Mouse (Mus musculus) 3134 (cell line): ENCODE results near the gene Rpl23a.
"Not testable (repeated sequence)": the region's sequence is repeated elsewhere in the genome, so short reads cannot be mapped to it uniquely, and the experiment has no call there.

Experiments used
- DNase-seq: peaks from one replicate; pipeline ENCODE4 v3.0.0-alpha.2; 2011; ENCODE audit warnings: low spot score; ENCODE audit not compliant: insufficient read length; ENCODE audit errors: extremely low read depth

Gene Rpl23a

GRCm38 (mm10) chr11:78152299-78153231 lies 30.8 kb downstream of the Rpl23a start:
- no peak for DNase-seq

DNA sequence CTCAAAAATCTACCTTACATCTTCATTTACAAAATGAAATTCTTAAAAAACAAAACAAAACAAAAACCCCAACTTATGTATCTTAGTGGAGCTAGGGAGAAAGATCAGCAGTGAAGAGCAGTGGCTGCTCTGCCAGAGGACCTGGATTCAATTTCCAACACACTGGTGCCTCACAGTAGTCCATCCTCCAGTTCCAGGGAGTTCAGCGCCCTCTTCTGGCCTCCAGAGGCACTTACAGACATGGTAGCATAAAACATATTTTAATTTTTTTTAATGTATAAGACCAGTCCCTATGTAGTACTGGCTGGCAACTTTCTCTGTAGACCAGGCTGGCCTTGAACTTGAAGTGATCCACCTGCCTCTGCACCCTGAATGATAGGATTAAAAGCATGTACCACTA lies 32.2 kb downstream of the Rpl23a start:
- no peak for DNase-seq

DNA sequence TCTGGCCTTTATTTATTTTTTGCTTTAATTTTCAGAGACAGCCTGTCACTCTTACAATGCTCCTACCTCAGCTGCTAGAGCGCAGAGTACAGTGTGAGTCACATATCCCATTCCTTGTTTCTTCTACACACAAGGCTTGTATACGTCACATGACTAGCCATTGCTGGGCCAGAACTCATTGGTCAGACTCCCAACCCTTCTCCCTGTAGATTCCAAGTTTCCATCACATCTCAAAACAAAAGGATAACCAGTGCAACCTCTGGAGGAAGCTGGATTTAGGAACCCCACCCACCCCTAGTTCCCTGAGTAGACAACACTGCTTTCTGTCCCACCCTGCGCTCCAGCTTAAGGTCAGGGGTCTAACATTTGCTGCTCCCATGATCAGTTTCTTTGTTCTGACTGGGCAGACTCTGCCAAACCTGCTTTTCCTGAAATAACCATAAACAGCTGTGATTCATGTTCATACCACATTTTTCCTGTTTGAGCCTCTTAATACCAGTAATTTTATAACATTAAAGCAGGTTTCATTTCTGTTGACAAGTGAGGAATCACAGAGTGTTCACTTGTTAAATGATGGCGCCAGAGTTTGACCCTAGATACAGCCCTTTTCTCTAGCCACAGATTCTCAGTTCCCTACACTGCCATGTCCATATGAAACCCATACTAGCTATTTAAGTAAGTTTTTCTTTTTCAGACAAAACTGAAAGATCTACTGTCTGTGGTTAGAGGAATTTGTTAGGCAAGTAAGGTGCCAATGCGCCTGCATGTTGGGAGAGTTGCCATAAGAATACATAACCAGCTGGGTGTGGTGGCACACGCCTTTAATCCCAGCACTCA lies 36.5 kb downstream of the Rpl23a start:
- no peak for DNase-seq

DNA sequence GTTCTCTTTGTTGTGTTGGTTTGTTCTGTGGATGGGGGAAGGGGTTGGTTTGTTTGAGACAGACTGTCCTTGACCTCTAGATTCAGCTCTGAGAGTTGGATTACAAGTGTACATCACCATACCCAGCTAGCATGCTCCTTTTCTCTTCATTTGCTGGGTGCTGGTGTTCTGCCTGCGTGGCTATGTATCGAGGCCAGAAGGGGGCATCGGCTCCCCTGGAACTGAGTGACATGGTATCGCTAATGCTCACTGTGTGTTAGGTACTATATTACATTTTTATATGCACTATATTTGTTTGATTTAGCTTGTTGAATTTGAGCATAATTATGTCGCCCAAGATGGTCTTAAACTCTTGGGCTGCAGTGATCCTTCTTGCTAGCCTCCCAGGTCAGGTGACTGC lies 37.2 kb downstream of the Rpl23a start:
- no peak for DNase-seq

DNA sequence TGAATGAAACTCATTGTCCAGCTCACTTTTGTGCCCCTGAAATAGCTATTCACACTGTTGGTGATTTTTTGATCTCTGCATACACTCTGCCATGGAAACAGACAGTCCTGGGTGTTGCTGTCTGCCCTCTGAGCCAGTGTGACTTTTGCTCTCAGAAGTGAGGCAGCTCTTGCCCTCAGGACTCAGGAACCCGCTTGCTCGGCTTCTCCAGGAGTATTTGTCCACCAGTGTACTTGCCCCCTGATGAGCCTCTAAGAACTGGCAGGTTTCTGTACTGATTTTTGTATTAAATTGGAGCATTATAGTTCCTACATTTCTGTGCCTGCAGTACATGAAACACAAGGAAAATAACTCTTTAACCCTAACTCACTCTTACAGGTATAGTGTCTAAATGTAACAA lies 39.9 kb downstream of the Rpl23a start:
- DNase-seq, result no peak

GRCm38 (mm10) chr11:78140665-78141064 lies 42.7 kb downstream of the Rpl23a start:
- DNase-seq, result no peak

GRCm38 (mm10) chr11:78138023-78138422 lies 45.4 kb downstream of the Rpl23a start:
- DNase-seq, result no peak

DNA sequence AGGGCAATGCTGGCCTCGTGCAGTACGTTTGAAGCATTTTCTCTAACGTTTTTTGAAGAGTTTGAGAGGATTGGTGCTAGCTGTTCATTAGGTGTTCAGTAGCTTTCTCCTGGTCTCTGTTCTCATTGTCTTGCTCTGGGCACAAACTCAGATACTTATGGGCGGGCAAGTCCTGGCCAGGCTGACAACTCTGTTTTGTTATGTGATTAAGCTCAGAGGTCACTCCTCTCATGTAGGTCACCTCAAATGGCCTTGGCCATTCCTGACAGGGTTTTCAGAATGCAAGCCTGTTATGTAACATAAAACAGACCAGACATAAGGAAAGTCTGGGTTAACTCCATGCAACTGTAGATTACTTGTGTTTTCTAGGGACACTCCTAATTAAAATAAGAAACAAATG lies 45.8 kb downstream of the Rpl23a start:
- no peak for DNase-seq

- DNase-seq, result no peak
These were observed 47.3 kb downstream of the Rpl23a start for GRCm38 (mm10) chr11:78136132-78136531.

GRCm38 (mm10) chr11:78135314-78135713 lies 48.1 kb downstream of the Rpl23a start:
- DNase-seq, result not testable (repeated sequence)

DNA sequence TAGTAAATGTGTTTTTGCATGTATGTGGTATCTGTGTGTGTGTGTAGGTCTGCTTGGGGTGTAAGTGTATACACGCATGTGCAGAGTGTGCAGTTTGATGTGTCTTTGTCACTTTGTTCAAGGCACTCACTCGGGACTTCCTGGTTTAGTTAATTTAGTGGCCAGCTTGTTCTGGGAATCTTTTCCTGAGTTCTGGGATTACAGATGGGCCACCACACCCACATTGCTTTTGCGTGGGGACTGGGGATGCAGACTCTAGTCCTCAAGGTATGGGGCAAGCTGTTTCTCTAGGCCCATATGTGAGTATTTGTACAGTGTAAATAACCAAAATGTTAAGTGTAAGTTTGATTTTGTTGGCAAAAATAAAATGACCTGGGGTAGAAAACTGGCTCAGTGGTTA lies 49.0 kb downstream of the Rpl23a start:
- no peak for DNase-seq

DNA sequence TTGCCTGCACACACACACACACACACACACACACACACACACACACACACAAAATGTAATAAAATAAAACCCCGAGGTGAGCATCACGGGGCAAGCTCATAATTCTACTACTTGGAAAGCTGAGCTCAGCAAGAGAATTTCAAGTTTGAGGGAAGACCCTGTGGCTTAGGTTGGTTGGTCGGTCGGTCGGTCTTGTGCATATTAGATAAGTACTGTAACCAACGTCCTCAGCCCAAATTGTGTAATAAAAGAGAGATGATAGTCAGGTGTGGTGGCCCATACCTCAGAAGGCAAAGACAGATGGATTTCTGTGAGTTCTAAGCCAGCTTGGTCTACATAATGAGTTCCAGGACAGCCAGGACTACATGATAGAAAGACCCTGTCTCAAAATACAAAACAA lies 49.5 kb downstream of the Rpl23a start:
- DNase-seq, result no peak
